Mouse (Mus musculus) stomach, postnatal 0 days (tissue): Measurements from ENCODE around the gene Rsph3b. TPM values are rescaled to one million over a fixed set of nuclear protein-coding genes. Genes with fewer than 3 reads are reported as not detected.

Experiments used
- ATAC-seq: fragments of 200-750 bp; cut with Nextera tagmentation; 2 replicates; pipeline ENCODE4 v1.8.0; 2017; ENCODE audit not compliant: low FRiP score, low TSS enrichment
- DNase-seq: peaks from one replicate; pipeline ENCODE4 v3.0.0-alpha.2; 2016; ENCODE audit warnings: low spot score
- H3K27ac ChIP-seq: fragments of 300-500 bp; sonication (generic); replicated peaks from 2 replicates; pipeline ENCODE4 v1.5.1; 2014; ENCODE audit warnings: mild to moderate bottlenecking, control low read depth
- H3K27me3 ChIP-seq: fragments of 300-500 bp; sonication (generic); 2 replicates; pipeline ENCODE4 v1.6.1; 2014; ENCODE audit warnings: low read length; ENCODE audit not compliant: control insufficient read depth, insufficient read depth
- H3K36me3 ChIP-seq: fragments of 300-500 bp; sonication (generic); 2 replicates; pipeline ENCODE4 v1.6.1; 2014; ENCODE audit warnings: low read length, mixed read lengths; ENCODE audit not compliant: control insufficient read depth, insufficient read depth
- H3K4me1 ChIP-seq: fragments of 300-500 bp; sonication (generic); replicated peaks from 2 replicates; pipeline ENCODE4 v1.6.1; 2014; ENCODE audit warnings: antibody characterized with exemption; ENCODE audit not compliant: control insufficient read depth, insufficient read depth
- H3K4me2 ChIP-seq: fragments of 300-500 bp; sonication (generic); replicated peaks from 2 replicates; pipeline ENCODE4 v1.6.1; 2014; ENCODE audit warnings: low read depth, mild to moderate bottlenecking, control low read depth, moderate library complexity
- H3K4me3 ChIP-seq: fragments of 300-500 bp; sonication (generic); 2 replicates; pipeline ENCODE4 v1.5.1; 2014; ENCODE audit warnings: low read depth, low read length, control low read depth
- H3K9ac ChIP-seq: fragments of 300-500 bp; sonication (generic); 2 replicates; pipeline ENCODE4 v1.6.1; 2014; ENCODE audit warnings: mild to moderate bottlenecking, low read length, control low read depth, mixed read lengths
- H3K9me3 ChIP-seq: fragments of 300-500 bp; sonication (generic); 2 replicates; pipeline ENCODE4 v1.6.1; 2016; ENCODE audit warnings: low read length; ENCODE audit not compliant: control insufficient read depth
- CTCF ChIP-seq: IDR thresholded peaks from 2 replicates; pipeline ENCODE4 v1.5.1; 2016; ENCODE audit warnings: antibody characterized with exemption, low read depth, mild to moderate bottlenecking, moderate library complexity
- EP300 ChIP-seq: optimal IDR thresholded peaks from 2 replicates; pipeline ENCODE3; 2016; ENCODE audit warnings: antibody characterized with exemption
- WGBS: fragments of 180-500 bp; shearing (Covaris S2); extraction: QIAGEN DNeasy Blood & Tissue Kit; methylation state at CpG from one replicate; pipeline ENCODE4 v1.1.7; 2014; 5-methylcytosine and 5-hydroxymethylcytosine counted together
- polyA plus RNA-seq: library from polyadenylated mRNA; unstranded; fragments of >200 nt; fragmentation: Nextera tagmentation; extraction: Ambion mirVana; gene quantifications from 2 replicates; pipeline ENCODE4 v1.2.1, GENCODE M21; 2015

Gene Rsph3b
- polyA plus RNA-seq, 1 experiment from 2014 or later: 36.4 TPM

- DNase-seq (peak; percentile 83), ATAC-seq (peak; percentile 86)
- H3K4me3 ChIP-seq: no peak overlapping the region
- H3K9ac ChIP-seq: no peak overlapping the region
- peaks cover 3% of the 10 kb centered on the region; the same call in 1 of the 2 replicates for H3K4me1 ChIP-seq
- H3K36me3 ChIP-seq: no peaks in the 10 kb centered on the region
- H3K27me3 ChIP-seq: no peaks in the 10 kb centered on the region
- TF ChIP-seq EP300 (no peak), CTCF (no peak)
- H3K27ac ChIP-seq: peak overlapping the region; percentile 72
- 31% methylated on average over 7 of the region's 7 CpGs for WGBS
- no peaks in the 10 kb centered on the region for H3K9me3 ChIP-seq
- 0 out of 2 replicates have a peak overlapping the region, but pooled peaks have one; percentile 23 for H3K4me2 ChIP-seq
Observed at GRCm38 (mm10) chr17:6867740-6868139, 80.7 kb downstream of the Rsph3b start.

GRCm38 (mm10) chr17:6866576-6866975 lies 81.9 kb downstream of the Rsph3b start:
- no peaks in the 10 kb centered on the region for H3K36me3 ChIP-seq
- H3K4me1 ChIP-seq: peaks cover 6% of the 10 kb centered on the region; the same call in 1 of the 2 replicates
- H3K27me3 ChIP-seq: no peaks in the 10 kb centered on the region
- no peaks in the 10 kb centered on the region for H3K9me3 ChIP-seq
- DNase-seq: no peak
- 67% methylated on average over 1 of the region's 1 CpGs for WGBS
- H3K4me3 ChIP-seq: no peak overlapping the region
- ATAC-seq: no peak
- no peak overlapping the region for H3K9ac ChIP-seq
- TF ChIP-seq CTCF (no peak), EP300 (no peak)
- no peak overlapping the region for H3K27ac ChIP-seq
- no peak overlapping the region for H3K4me2 ChIP-seq

DNA sequence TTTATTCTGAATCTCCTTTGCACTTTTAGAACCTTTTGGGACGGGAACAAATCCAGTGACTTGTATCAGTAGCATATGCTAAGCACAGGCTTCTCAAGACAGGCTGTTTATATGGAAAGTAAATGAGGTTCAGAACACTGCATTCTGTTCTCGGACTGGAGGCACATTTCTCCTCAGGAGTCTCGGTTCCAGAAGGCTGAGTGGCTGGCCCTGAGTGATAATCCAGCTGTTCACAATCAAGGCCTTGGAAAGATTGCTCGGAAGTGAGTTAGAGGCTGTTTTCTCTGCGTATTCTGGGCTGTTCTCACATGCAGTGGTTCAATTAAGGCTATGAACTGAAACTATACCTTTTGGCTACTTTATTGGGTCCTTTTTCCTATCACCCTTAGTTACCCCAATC lies 82.9 kb downstream of the Rsph3b start:
- no peak overlapping the region for H3K4me2 ChIP-seq
- H3K4me1 ChIP-seq: peaks cover 6% of the 10 kb centered on the region; the same call in 1 of the 2 replicates
- H3K9ac ChIP-seq: no peak overlapping the region
- DNase-seq (peak; percentile 12), ATAC-seq (no peak)
- no peaks in the 10 kb centered on the region for H3K27me3 ChIP-seq
- no peaks in the 10 kb centered on the region for H3K36me3 ChIP-seq
- no peaks in the 10 kb centered on the region for H3K9me3 ChIP-seq
- WGBS: 47% methylated on average over 5 of the region's 5 CpGs
- H3K27ac ChIP-seq: no peak overlapping the region
- TF ChIP-seq CTCF (no peak), EP300 (no peak)
- H3K4me3 ChIP-seq: no peak overlapping the region

DNA sequence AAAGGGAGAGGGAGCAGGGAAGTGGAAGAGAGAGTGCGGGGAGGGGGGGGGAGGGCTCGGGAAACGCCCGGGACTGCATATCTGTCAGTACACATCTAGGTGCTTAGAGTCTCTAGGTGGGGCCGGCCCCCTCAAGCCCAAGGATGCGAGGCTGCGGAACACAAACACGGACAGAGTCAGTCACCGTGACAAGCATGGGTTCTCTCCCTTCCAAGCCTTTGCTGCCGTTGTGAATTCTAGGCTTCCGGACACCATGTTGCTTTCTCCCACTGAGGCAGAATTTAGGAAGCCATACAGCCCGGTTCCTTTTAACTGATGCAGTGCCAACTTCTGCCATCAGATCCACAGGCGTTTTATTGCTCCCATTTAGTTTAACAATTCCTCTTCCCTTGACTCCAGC lies 83.6 kb downstream of the Rsph3b start:
- Histone ChIP-seq H3K9ac (no peak overlapping the region), H3K4me3 (no peak overlapping the region), H3K27ac (no peak overlapping the region), H3K9me3 (no peaks in the 10 kb centered on the region), H3K27me3 (no peaks in the 10 kb centered on the region), H3K4me2 (no peak overlapping the region), H3K4me1 (peaks cover 6% of the 10 kb centered on the region; the same call in 1 of the 2 replicates), H3K36me3 (no peaks in the 10 kb centered on the region)
- DNase-seq (peak; percentile 29), ATAC-seq (no peak)
- 40% methylated on average over 13 of the region's 13 CpGs for WGBS
- TF ChIP-seq CTCF: no peak
- no peak for TF ChIP-seq EP300

GRCm38 (mm10) chr17:6863521-6863920 lies 85.0 kb downstream of the Rsph3b start:
- Histone ChIP-seq H3K4me1 (peaks cover 6% of the 10 kb centered on the region; the same call in 1 of the 2 replicates), H3K9ac (no peak overlapping the region), H3K36me3 (no peaks in the 10 kb centered on the region), H3K27me3 (no peaks in the 10 kb centered on the region), H3K4me3 (no peak overlapping the region), H3K9me3 (no peaks in the 10 kb centered on the region), H3K4me2 (no peak overlapping the region), H3K27ac (0 out of 2 replicates have a peak overlapping the region, but pooled peaks have one; percentile 4)
- ATAC-seq (no peak), DNase-seq (no peak)
- 58% methylated on average over 6 of the region's 6 CpGs for WGBS
- no peak for TF ChIP-seq CTCF
- TF ChIP-seq EP300: no peak

GRCm38 (mm10) chr17:6862040-6862780 lies 86.3 kb downstream of the Rsph3b start:
- no peaks in the 10 kb centered on the region for H3K36me3 ChIP-seq
- WGBS: 56% methylated on average over 12 of the region's 12 CpGs
- no peak; the same call in 1 of the 2 replicates for ATAC-seq
- TF ChIP-seq EP300 (no peak), CTCF (no peak)
- H3K4me1 ChIP-seq: peaks cover 6% of the 10 kb centered on the region; the same call in 1 of the 2 replicates
- no peaks in the 10 kb centered on the region for H3K27me3 ChIP-seq
- H3K9ac ChIP-seq: peak overlapping the region; percentile 27; the same call in 1 of the 2 replicates
- 0 out of 2 replicates have a peak overlapping the region, but pooled peaks have one; percentile 6 for H3K4me3 ChIP-seq
- peak overlapping the region; percentile 46 for H3K4me2 ChIP-seq
- peak overlapping the region; percentile 1; the same call in 1 of the 2 replicates for H3K27ac ChIP-seq
- DNase-seq: no peak
- H3K9me3 ChIP-seq: no peaks in the 10 kb centered on the region
